Comparison of ENCODE assay signal across 8 mouse cellular contexts in genomic region chr11:86958721-86959675, GRCm38 (mm10). TPM values are rescaled to one million over a fixed set of nuclear protein-coding genes. Genes with fewer than 3 reads are reported as not detected.
A peak's percentile ranks its signal among the peaks of the same experiment; 100 is the strongest.
DNase-seq lines count a peak whose midpoint lies in the region; ATAC-seq and TF ChIP-seq lines count a peak whose summit lies in the region.

No protein-coding gene starts in this region.

- H3K27ac ChIP-seq in heart, embryonic 13.5 days (replicated peaks): peak overlapping the region; percentile 95
- H3K27ac ChIP-seq in kidney, postnatal 0 days: peak overlapping the region; percentile 95
- H3K27ac ChIP-seq in small intestine, adult 2 months (ENCODE audit: insufficient read depth, low read depth, low read length): peak overlapping the region; percentile 29; the same call in 1 of the 2 replicates

- peak overlapping the region; percentile 33 for H3K4me2 ChIP-seq in heart, embryonic 13.5 days
- H3K4me2 ChIP-seq in kidney, postnatal 0 days (ENCODE audit: low read length): no peak overlapping the region

- no peaks in the 10 kb centered on the region for H3K27me3 ChIP-seq in heart, embryonic 13.5 days (replicated peaks)
- H3K27me3 ChIP-seq in kidney, postnatal 0 days (ENCODE audit: insufficient read depth, low read length): no peaks in the 10 kb centered on the region
- no peaks in the 10 kb centered on the region for H3K27me3 ChIP-seq in small intestine, adult 2 months (ENCODE audit: control insufficient read depth, insufficient read depth, low read length)

- H3K36me3 ChIP-seq in heart, embryonic 13.5 days: no peaks in the 10 kb centered on the region
- H3K36me3 ChIP-seq in kidney, postnatal 0 days (ENCODE audit: insufficient read depth, low read length): no peaks in the 10 kb centered on the region
- no peaks in the 10 kb centered on the region for H3K36me3 ChIP-seq in small intestine, adult 2 months (ENCODE audit: control insufficient read depth, insufficient read depth, low read length)

- 30% methylated on average over 12 of the region's 12 CpGs for WGBS in heart, embryonic 13.5 days
- 15% methylated on average over 12 of the region's 12 CpGs for WGBS in kidney, postnatal 0 days
- WGBS in small intestine, adult 2 months: 30% methylated on average over 12 of the region's 12 CpGs

- no peak for TF ChIP-seq POLR2A in small intestine, adult 2 months (IDR thresholded peaks at IDR 0.05; ENCODE audit: low read depth, low read length)

- no peaks in the 10 kb centered on the region for H3K9me3 ChIP-seq in heart, embryonic 13.5 days
- H3K9me3 ChIP-seq in kidney, postnatal 0 days (replicated peaks; ENCODE audit: low read length): no peaks in the 10 kb centered on the region

- peak overlapping the region; percentile 71 for H3K9ac ChIP-seq in heart, embryonic 13.5 days
- peak overlapping the region; percentile 15; the same call in 1 of the 2 replicates for H3K9ac ChIP-seq in kidney, postnatal 0 days (ENCODE audit: low read depth, low read length)

- no peak overlapping the region for H3K4me3 ChIP-seq in heart, embryonic 13.5 days
- no peak overlapping the region for H3K4me3 ChIP-seq in kidney, postnatal 0 days (replicated peaks; ENCODE audit: low read depth, low read length)
- H3K4me3 ChIP-seq in small intestine, adult 2 months (ENCODE audit: low read depth, low read length): no peak overlapping the region

- no peak for TF ChIP-seq CTCF in kidney, postnatal 0 days (IDR thresholded peaks at IDR 0.05; ENCODE audit: low read depth)
- no peak for TF ChIP-seq CTCF in small intestine, adult 2 months (IDR thresholded peaks at IDR 0.05; ENCODE audit: extremely low read depth, insufficient read length, insufficient replicate concordance, low read depth, low read length)

- DNase-seq in cerebellum, adult 11 months: peak; percentile 44
- DNase-seq in Muller cell, postnatal 12 days (ENCODE audit: inconsistent ontology term): peak; percentile 25
- DNase-seq in kidney, postnatal 0 days (ENCODE audit: low spot score): peak; percentile 68
- DNase-seq in B cell, adult 2 months: no peak

- no peak for ATAC-seq in cerebellum, adult (ENCODE audit: insufficient number of reproducible peaks, low FRiP score, low TSS enrichment)
- ATAC-seq in heart, embryonic 13.5 days (ENCODE audit: extremely low read depth, insufficient number of reproducible peaks, low FRiP score, low TSS enrichment): no peak
- peak; percentile 73 for ATAC-seq in kidney, postnatal 0 days (replicated peaks; ENCODE audit: low FRiP score, low read depth)
- ATAC-seq in megakaryocyte-erythroid progenitor cell, adult 5-6 weeks (replicated peaks; ENCODE audit: low FRiP score, low TSS enrichment, poor library complexity, severe bottlenecking): no peak

- peaks cover 99% of the 10 kb centered on the region for H3K4me1 ChIP-seq in heart, embryonic 13.5 days
- H3K4me1 ChIP-seq in kidney, postnatal 0 days (replicated peaks; ENCODE audit: insufficient read depth, low read length): peaks cover 82% of the 10 kb centered on the region
- peaks cover 64% of the 10 kb centered on the region for H3K4me1 ChIP-seq in small intestine, adult 2 months (ENCODE audit: control insufficient read depth, insufficient read depth, insufficient read length, low read length)

RNA-seq across cellular contexts. Expression of gene Ypel2, which starts 34.5 kb away (rescaled TPM):
- 18.1 and 20.0 TPM in 2 replicates for polyA plus RNA-seq in heart, embryonic 13.5 days (2015; fragmentation: Nextera tagmentation; extraction: Ambion mirVana)
- polyA plus RNA-seq in kidney, postnatal 0 days (2015; fragmentation: Nextera tagmentation; extraction: Ambion mirVana): 10.6 and 11.1 TPM in 2 replicates
- 1.7 and 5.6 TPM in 2 replicates for polyA plus RNA-seq in small intestine, adult 2 months (2012; rRNA removed)
- 0.79 and 1.0 TPM in 2 replicates for total RNA-seq in megakaryocyte-erythroid progenitor cell, adult 5-6 weeks (2014; fragmentation: Nextera tagmentation)
- 1.0 TPM in 2 replicates for total RNA-seq in megakaryocyte-erythroid progenitor cell, adult 5-6 weeks (2017)

Comparison
In these comparisons a context has a peak if more than half of its experiments do, and no peak if none do; other contexts are left out.
1. DNase-seq: peak in cerebellum, adult 11 months (single experiment), Muller cell, postnatal 12 days (single experiment) and kidney, postnatal 0 days (single experiment); none in B cell, adult 2 months (0 of 2).
2. H3K27ac ChIP-seq: peak in every context shown above with its lines; median percentile 95 in heart, embryonic 13.5 days; 95 in kidney, postnatal 0 days; 29 in small intestine, adult 2 months.